Mouse (Mus musculus): ENCODE results near the gene Cab39. TPM values are rescaled to one million over a fixed set of nuclear protein-coding genes. Genes with fewer than 3 reads are reported as not detected.
A peak's percentile ranks its signal among the peaks of the same experiment; 100 is the strongest.

Cab39 gene
- polyA plus RNA-seq (2015; fragmentation: Nextera tagmentation; extraction: Ambion mirVana) = 13.9 and 14.8 TPM in 2 replicates

DNA sequence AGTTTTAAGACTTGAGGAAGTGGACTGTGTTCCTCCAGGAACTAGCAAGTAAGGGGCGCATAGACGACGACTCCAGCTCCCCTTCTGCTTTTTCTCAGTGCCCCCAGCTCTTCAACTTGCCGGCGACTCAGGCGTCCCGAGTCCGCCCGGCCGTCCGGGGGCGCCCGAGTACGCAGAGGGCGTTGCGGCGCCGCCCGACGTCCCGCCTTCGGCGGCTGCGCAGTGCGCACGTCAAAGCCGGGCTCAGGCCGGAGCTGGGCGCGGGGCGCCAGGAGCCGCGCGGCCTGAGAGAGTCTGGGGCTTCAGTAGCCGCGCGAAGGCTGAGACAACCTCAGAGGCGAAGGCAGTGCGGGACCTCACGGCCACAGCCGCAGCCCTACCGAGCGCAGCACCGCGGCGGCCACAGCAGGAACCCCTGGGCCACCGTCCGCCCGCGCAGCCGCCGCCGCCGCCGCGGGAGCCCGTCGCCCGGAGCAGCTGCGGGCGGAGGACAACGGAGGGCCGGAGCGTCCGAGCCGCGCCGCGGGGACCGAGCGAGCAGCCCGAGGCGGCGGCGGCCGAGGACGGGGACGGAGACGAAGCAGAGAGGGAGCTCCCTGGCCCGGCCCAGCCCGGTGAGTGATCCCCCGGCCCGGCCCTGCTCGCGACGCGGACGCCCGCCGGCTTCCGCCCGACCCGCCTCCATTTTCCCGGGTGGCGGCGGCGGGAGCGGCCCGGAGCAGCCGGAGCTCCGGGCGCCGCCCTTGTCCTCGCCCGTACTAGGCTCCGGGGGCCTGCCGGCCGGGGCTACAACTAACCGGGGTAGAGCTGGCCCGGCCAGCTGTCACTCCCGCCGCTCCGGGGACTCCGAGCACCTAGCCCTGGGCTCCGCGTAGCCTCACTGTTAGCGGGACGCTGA lies at the start of gene Cab39:
Gene Cab39, plus strand, starts transcription at position 234 of the 898 bp plus-strand sequence.
- ATAC-seq (peak; percentile 88), DNase-seq (peak; percentile 90)
- H3K4me1 ChIP-seq (ENCODE audit: insufficient read depth) = peaks cover 24% of the 10 kb centered on the region
- peak within 1 kb of the TSS; percentile 70 for H3K4me2 ChIP-seq (ENCODE audit: low read depth, low read length)
- H3K9me3 ChIP-seq (ENCODE audit: low read length) = no peaks in the 10 kb centered on the region
- TF ChIP-seq EP300 (IDR thresholded peaks at IDR 0.05; ENCODE audit: low read depth) (no peak), CTCF (IDR thresholded peaks at IDR 0.05; ENCODE audit: low read depth) (peak; percentile 73)
- peak within 1 kb of the TSS; percentile 99 for H3K4me3 ChIP-seq (ENCODE audit: low read depth, low read length)
- H3K27ac ChIP-seq (ENCODE audit: low read depth) = peak within 1 kb of the TSS; percentile 98
- no peaks in the 10 kb centered on the region for H3K27me3 ChIP-seq (ENCODE audit: insufficient read depth, low read length)
- WGBS (ENCODE audit: insufficient replicate concordance) = under 1% methylated on average over 90 of the region's 118 CpGs
- H3K9ac ChIP-seq (replicated peaks) = peak within 1 kb of the TSS; percentile 99
- H3K36me3 ChIP-seq (replicated peaks; ENCODE audit: insufficient read depth, low read length) = peaks cover 16% of the 10 kb centered on the region; the same call in 1 of the 2 replicates

DNA sequence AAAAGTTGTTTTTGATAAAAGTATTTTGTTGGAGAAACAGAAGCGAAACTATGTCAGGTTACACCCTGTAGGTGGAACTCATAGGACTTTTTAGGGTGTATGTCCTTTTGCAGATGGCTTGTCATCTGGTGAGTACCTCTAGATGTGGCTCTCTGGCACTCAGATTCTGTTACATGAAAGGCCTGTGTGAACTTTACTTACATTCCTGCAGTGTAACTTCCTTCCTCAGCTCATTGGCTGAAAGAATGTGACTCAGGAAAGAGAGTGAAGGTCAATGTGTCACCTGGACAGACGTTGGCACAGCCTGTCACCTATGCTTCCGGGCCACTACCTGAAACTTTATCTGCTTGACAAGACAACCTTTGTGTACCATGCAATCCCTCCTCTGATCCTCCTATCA lies 48.7 kb upstream of the Cab39 start:
- Histone ChIP-seq H3K27ac (ENCODE audit: low read depth) (no peak overlapping the region), H3K4me1 (ENCODE audit: insufficient read depth) (no peaks in the 10 kb centered on the region), H3K9me3 (ENCODE audit: low read length) (no peaks in the 10 kb centered on the region), H3K36me3 (replicated peaks; ENCODE audit: insufficient read depth, low read length) (no peaks in the 10 kb centered on the region), H3K4me2 (ENCODE audit: low read depth, low read length) (no peak overlapping the region), H3K27me3 (ENCODE audit: insufficient read depth, low read length) (no peaks in the 10 kb centered on the region), H3K9ac (replicated peaks) (no peak overlapping the region), H3K4me3 (ENCODE audit: low read depth, low read length) (no peak overlapping the region)
- DNase-seq (no peak), ATAC-seq (no peak)
- TF ChIP-seq CTCF (IDR thresholded peaks at IDR 0.05; ENCODE audit: low read depth) (no peak), EP300 (IDR thresholded peaks at IDR 0.05; ENCODE audit: low read depth) (no peak)
- 61% methylated on average over 3 of the region's 3 CpGs for WGBS (ENCODE audit: insufficient replicate concordance)

DNA sequence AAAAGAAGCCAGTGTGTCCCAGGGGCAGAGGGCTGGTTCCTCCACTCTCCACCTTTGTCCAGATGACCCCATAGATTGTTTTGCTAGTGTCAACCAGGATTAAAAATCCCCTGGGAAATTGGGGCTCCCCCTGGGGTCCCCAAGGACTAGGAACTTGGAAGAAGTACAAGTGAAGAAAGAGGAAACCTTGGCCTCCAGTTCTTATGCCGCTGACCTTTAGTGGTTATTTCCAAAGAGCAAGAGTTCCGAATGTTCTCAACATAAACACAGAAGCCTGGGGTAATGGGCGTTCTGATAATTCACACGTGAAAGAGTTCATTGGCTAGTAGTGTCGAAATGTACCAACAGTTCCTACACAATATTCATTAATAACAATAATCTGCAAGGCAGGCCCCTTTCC lies 46.7 kb upstream of the Cab39 start:
- Histone ChIP-seq H3K27me3 (ENCODE audit: insufficient read depth, low read length) (no peaks in the 10 kb centered on the region), H3K9ac (replicated peaks) (no peak overlapping the region), H3K27ac (ENCODE audit: low read depth) (no peak overlapping the region), H3K4me1 (ENCODE audit: insufficient read depth) (peaks cover 7% of the 10 kb centered on the region), H3K4me2 (ENCODE audit: low read depth, low read length) (no peak overlapping the region), H3K4me3 (ENCODE audit: low read depth, low read length) (no peak overlapping the region), H3K9me3 (ENCODE audit: low read length) (no peaks in the 10 kb centered on the region), H3K36me3 (replicated peaks; ENCODE audit: insufficient read depth, low read length) (no peaks in the 10 kb centered on the region)
- ATAC-seq = no peak
- TF ChIP-seq EP300 (IDR thresholded peaks at IDR 0.05; ENCODE audit: low read depth) (no peak), CTCF (IDR thresholded peaks at IDR 0.05; ENCODE audit: low read depth) (no peak)
- WGBS (ENCODE audit: insufficient replicate concordance) = 60% methylated on average over 5 of the region's 5 CpGs
- DNase-seq = no peak

DNA sequence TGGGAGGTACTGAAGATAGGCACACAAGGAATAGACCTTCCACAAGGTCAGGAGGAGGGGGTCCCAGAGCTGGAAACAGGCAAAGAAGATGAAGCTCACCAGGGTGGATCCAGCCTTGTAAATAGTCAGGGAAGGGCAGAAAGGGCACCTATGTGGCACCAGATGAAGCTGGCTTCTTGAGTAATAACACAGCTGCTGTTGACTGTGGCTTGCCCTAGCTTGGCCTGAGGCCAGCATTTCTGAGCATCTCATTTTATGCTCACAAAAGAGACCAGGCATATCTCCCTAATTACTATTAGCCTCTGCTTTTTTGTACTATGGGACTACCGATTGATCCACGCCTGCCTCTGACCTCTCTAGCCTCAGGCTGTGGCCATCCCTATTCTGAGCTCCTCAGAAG lies 43.4 kb upstream of the Cab39 start:
- no peak for ATAC-seq
- Histone ChIP-seq H3K27ac (ENCODE audit: low read depth) (no peak overlapping the region), H3K4me2 (ENCODE audit: low read depth, low read length) (no peak overlapping the region), H3K4me1 (ENCODE audit: insufficient read depth) (peaks cover 12% of the 10 kb centered on the region), H3K9ac (replicated peaks) (no peak overlapping the region), H3K27me3 (ENCODE audit: insufficient read depth, low read length) (no peaks in the 10 kb centered on the region), H3K36me3 (replicated peaks; ENCODE audit: insufficient read depth, low read length) (no peaks in the 10 kb centered on the region), H3K9me3 (ENCODE audit: low read length) (no peaks in the 10 kb centered on the region), H3K4me3 (ENCODE audit: low read depth, low read length) (no peak overlapping the region)
- DNase-seq = no peak
- TF ChIP-seq EP300 (IDR thresholded peaks at IDR 0.05; ENCODE audit: low read depth) (no peak), CTCF (IDR thresholded peaks at IDR 0.05; ENCODE audit: low read depth) (no peak)
- 98% methylated on average over 2 of the region's 2 CpGs for WGBS (ENCODE audit: insufficient replicate concordance)

DNA sequence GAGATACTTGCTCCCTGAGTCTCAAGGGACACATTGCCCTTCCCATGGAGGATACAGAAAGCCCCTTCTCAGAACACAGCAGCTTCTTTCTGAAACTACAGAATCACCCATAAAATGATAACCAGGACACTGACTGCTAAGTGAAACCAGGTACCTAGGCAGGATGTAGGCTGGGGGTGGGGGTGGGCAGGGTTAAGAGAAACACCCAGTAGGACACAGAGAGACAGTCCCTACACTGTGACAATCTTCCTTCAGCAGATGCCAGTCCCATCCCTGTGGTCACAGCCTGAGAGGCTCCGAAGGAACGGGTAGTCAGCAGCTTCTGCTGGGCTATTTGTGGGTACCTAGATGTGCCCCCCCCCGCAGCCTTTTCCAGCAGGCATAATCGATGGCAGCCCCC lies 42.6 kb upstream of the Cab39 start:
- Histone ChIP-seq H3K4me3 (ENCODE audit: low read depth, low read length) (no peak overlapping the region), H3K9ac (replicated peaks) (no peak overlapping the region), H3K4me2 (ENCODE audit: low read depth, low read length) (peak overlapping the region; percentile 13; the same call in 1 of the 2 replicates), H3K27ac (ENCODE audit: low read depth) (peak overlapping the region; percentile 75; the same call in 1 of the 2 replicates), H3K27me3 (ENCODE audit: insufficient read depth, low read length) (no peaks in the 10 kb centered on the region), H3K36me3 (replicated peaks; ENCODE audit: insufficient read depth, low read length) (no peaks in the 10 kb centered on the region), H3K9me3 (ENCODE audit: low read length) (no peaks in the 10 kb centered on the region), H3K4me1 (ENCODE audit: insufficient read depth) (peaks cover 12% of the 10 kb centered on the region)
- WGBS (ENCODE audit: insufficient replicate concordance) = 44% methylated on average over 4 of the region's 4 CpGs
- no peak for TF ChIP-seq EP300 (IDR thresholded peaks at IDR 0.05; ENCODE audit: low read depth)
- TF ChIP-seq CTCF (IDR thresholded peaks at IDR 0.05; ENCODE audit: low read depth) = no peak
- ATAC-seq (no peak), DNase-seq (no peak)

DNA sequence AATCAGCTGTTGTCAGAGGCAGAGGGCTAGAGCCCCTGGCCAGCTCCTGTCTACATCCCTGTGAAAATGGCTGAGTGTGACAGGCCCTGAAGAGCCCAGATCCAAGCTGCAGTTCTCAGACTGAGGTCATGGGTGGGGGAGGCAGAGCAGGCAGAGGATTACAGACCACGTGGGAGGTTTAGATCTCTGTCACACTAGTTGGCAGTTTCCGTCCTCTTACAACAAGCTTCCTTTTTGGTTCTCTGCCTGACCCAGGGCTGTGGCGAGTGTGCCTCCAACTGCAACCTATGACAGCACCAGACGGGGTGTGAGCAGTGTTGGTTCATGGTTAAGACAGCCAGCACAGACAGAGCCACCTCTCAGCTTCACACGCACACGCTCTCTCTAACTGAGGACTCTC lies 41.7 kb upstream of the Cab39 start:
- 0 out of 2 replicates have a peak overlapping the region, but pooled peaks have one; percentile 13 for H3K4me2 ChIP-seq (ENCODE audit: low read depth, low read length)

More for the DNA sequence above, 41.7 kb upstream of the Cab39 start:
- ATAC-seq = peak; percentile 79
- no peaks in the 10 kb centered on the region for H3K27me3 ChIP-seq (ENCODE audit: insufficient read depth, low read length)
- WGBS (ENCODE audit: insufficient replicate concordance) = 41% methylated on average over 6 of the region's 6 CpGs
- H3K4me1 ChIP-seq (ENCODE audit: insufficient read depth) = peaks cover 12% of the 10 kb centered on the region
- peak overlapping the region; percentile 75 for H3K27ac ChIP-seq (ENCODE audit: low read depth)
- H3K36me3 ChIP-seq (replicated peaks; ENCODE audit: insufficient read depth, low read length) = no peaks in the 10 kb centered on the region
- H3K4me3 ChIP-seq (ENCODE audit: low read depth, low read length) = no peak overlapping the region
- DNase-seq = peak; percentile 35
- no peaks in the 10 kb centered on the region for H3K9me3 ChIP-seq (ENCODE audit: low read length)
- no peak for TF ChIP-seq CTCF (IDR thresholded peaks at IDR 0.05; ENCODE audit: low read depth)
- TF ChIP-seq EP300 (IDR thresholded peaks at IDR 0.05; ENCODE audit: low read depth) = no peak
- H3K9ac ChIP-seq (replicated peaks) = no peak overlapping the region

Measured in liver, postnatal 0 days (tissue).